Mouse (Mus musculus) kidney, postnatal 36 days (tissue): ENCODE data around the gene Pgrmc1.
"Not testable (repeated sequence)": the region's sequence is repeated elsewhere in the genome, so short reads cannot be mapped to it uniquely, and the experiment has no call there.

Experiments
- DNase-seq, 2 experiments: peaks; one replicate each; pipeline ENCODE4 v3.0.0; 2021 to 2022; ENCODE audit warnings: mixed read lengths in 2 of 2

Gene Pgrmc1

GRCm38 (mm10) chrX:36597707-36598389 is at the start of gene Pgrmc1:
Gene Pgrmc1 (plus strand): TSS chrX:36598206.
- DNase-seq: peak; percentile 84 to 89

GRCm38 (mm10) chrX:36548798-36549197 is 49.2 kb upstream of the Pgrmc1 start:
- DNase-seq: no peak

- peak; percentile 10 to 13 for DNase-seq
Measured at GRCm38 (mm10) chrX:36550906-36551305, 47.1 kb upstream of the Pgrmc1 start.

GRCm38 (mm10) chrX:36551351-36551750 is 46.7 kb upstream of the Pgrmc1 start:
- no peak for DNase-seq

- peak; percentile 24 to 57 for DNase-seq
Measured at GRCm38 (mm10) chrX:36552055-36552587, 45.9 kb upstream of the Pgrmc1 start.

- DNase-seq: no peak
Measured at GRCm38 (mm10) chrX:36552715-36553114, 45.3 kb upstream of the Pgrmc1 start.

GRCm38 (mm10) chrX:36555196-36555595 is 42.8 kb upstream of the Pgrmc1 start:
- DNase-seq: not testable (repeated sequence)

GRCm38 (mm10) chrX:36560170-36560569 is 37.8 kb upstream of the Pgrmc1 start:
- no peak for DNase-seq

- peak; percentile 68 to 82 for DNase-seq
Measured at GRCm38 (mm10) chrX:36561650-36562049, 36.4 kb upstream of the Pgrmc1 start.

GRCm38 (mm10) chrX:36562079-36562478 is 35.9 kb upstream of the Pgrmc1 start:
- no peak for DNase-seq

GRCm38 (mm10) chrX:36586629-36587303 is 11.2 kb upstream of the Pgrmc1 start:
- DNase-seq: no peak

GRCm38 (mm10) chrX:36587304-36588209 is 10.4 kb upstream of the Pgrmc1 start:
- no peak for DNase-seq

GRCm38 (mm10) chrX:36590266-36590665 is 7.7 kb upstream of the Pgrmc1 start:
- DNase-seq: peak in 1 of 2 experiments; percentile 2

- no peak for DNase-seq
Measured at GRCm38 (mm10) chrX:36591120-36591519, 6.9 kb upstream of the Pgrmc1 start.

GRCm38 (mm10) chrX:36591539-36591938 is 6.5 kb upstream of the Pgrmc1 start:
- peak in 1 of 2 experiments; percentile 13 for DNase-seq

- no peak for DNase-seq
Measured at GRCm38 (mm10) chrX:36595247-36595646, 2.8 kb upstream of the Pgrmc1 start.

- DNase-seq: not testable (repeated sequence)
Measured at GRCm38 (mm10) chrX:36596483-36597120, 1.4 kb upstream of the Pgrmc1 start.

GRCm38 (mm10) chrX:36598390-36598810 is 394 bp downstream of the Pgrmc1 start:
- no peak for DNase-seq

GRCm38 (mm10) chrX:36598861-36599344 is 897 bp downstream of the Pgrmc1 start:
- DNase-seq: peak; percentile 2 to 19

GRCm38 (mm10) chrX:36599656-36600055 is 1.6 kb downstream of the Pgrmc1 start:
- DNase-seq: no peak

GRCm38 (mm10) chrX:36600066-36600465 is 2.1 kb downstream of the Pgrmc1 start:
- no peak for DNase-seq

- peak in 1 of 2 experiments; percentile 35 for DNase-seq
Measured at GRCm38 (mm10) chrX:36602926-36603325, 4.9 kb downstream of the Pgrmc1 start.
